Mouse (Mus musculus) cerebellum, adult 11 months (tissue): ENCODE measurements around the gene Pdhb.

Experiments
- DNase-seq: peaks from one replicate; pipeline ENCODE4 v3.0.0; 2022

Gene Pdhb

DNA sequence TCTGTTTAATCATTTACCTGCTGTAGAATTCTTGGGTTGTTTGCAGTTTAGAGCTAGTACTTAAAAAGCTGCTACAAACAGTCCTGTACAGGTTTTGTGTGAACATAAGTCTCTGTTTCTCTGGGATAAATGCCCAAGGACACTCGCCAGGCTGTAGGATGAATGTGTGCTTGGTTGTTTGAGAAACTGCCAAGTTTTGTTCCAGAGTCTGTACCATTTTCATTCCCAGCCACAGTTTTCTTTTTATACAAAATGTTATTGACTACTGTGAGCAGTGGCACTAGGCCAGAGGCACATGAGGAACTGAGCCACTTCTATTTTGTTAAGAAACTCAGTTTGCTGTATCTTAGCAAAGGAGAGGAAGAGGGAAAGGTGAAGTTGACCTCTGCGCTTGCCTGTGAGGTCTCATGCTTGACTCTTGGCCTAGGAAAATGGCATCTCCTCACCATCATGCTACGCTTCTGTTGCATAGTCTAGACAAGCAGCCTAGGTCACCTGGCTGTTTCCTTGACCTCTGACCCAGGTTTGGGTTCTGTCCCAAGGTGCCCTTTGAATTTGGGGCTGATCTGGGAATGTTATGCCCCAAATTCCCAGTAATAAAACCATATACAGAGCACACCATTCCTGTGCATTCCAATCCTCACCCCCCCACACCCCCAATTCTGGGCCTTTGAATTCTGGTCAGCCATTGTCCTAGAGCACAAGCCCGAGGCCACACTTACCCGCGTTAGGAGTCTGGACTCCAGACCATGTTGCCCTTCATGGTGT lies 13.6 kb upstream of the Pdhb start:
- no peak for DNase-seq

- DNase-seq: no peak
These were observed 10.5 kb upstream of the Pdhb start for GRCm38 (mm10) chr14:8183330-8183729.

DNA sequence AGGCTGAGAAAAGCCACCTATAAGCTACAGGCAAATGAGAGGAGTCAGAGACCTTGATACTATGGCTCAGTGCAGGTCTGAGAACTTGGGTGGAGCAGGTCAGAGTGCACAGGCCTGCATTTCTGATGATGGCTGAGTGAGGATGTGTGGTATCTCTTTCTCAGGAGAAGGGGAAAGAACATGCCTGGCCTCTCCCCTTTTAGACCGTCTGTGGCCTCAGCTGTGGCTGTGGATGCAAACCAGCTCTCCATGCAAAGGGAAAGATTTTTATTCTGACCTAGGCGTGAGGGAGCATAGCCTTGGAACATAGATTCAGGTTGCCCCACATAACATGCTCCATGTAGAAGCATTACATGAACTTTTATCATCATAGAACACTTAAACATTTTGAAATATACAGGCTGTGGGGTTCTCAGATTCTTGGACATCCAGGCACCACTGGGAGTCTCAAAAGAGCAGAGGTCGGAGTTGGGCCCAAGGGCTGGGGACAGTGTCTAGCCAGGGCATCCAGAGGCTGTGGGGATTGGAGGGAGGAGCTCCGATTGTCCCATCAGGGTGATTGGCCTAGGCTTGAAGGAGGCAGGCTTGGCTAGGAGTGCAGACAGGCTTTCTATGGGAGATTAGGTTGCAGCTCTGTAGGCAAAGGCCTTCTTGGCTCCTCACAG lies 7.7 kb upstream of the Pdhb start:
- no peak for DNase-seq

DNA sequence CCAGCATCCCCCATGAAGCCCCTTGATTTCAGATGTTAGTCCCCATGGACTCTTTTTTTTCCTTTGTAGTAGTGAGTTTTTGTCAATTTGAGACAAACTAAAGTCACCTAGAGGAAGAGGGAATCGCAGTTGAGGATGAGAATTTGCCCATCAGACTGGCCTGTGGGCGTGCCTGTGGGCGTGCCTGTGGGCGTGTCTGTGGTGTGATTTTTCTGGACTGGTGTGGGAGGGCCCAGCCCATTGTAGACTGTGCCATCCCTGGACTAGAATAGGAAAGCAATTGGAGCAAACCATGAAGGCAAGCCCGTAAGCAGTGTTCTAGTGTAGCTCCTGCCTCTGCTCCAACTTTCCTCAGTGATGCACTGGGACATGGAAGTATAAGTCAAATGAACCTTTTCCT lies 3.4 kb upstream of the Pdhb start:
- DNase-seq: no peak

DNA sequence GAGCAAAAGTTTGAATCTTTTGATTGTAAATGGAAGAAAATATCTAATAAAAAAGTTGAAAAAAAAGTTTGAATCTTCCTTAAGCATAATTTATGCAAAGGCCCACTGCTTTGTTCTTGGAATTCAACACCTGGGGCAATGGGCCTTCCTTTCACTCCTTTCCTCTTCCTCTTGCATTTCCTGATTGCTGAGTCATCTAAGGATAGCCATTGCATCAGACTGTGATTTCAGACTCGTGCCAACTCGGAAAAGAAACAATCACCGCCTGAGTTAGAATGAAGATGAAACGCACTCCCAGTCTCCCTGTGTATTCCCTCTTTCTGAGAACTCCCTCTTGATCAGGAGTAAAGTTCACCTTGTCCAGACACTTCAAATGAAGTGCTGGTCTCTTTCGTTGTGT lies 1.8 kb upstream of the Pdhb start:
- DNase-seq: no peak

GRCm38 (mm10) chr14:8173542-8174250 lies 871 bp upstream of the Pdhb start:
- peak; percentile 30 for DNase-seq

- DNase-seq: no peak
These were observed 8.4 kb downstream of the Pdhb start for GRCm38 (mm10) chr14:8164463-8164862.

GRCm38 (mm10) chr14:8161777-8162176 lies 11.0 kb downstream of the Pdhb start:
- DNase-seq: no peak

- no peak for DNase-seq
These were observed 13.7 kb downstream of the Pdhb start for GRCm38 (mm10) chr14:8159141-8159540.

- no peak for DNase-seq
These were observed 14.1 kb downstream of the Pdhb start for GRCm38 (mm10) chr14:8158721-8159120.

GRCm38 (mm10) chr14:8156947-8157346 lies 15.9 kb downstream of the Pdhb start:
- no peak for DNase-seq

GRCm38 (mm10) chr14:8154072-8154471 lies 18.8 kb downstream of the Pdhb start:
- DNase-seq: no peak

- no peak for DNase-seq
These were observed 21.1 kb downstream of the Pdhb start for GRCm38 (mm10) chr14:8151757-8152156.

DNA sequence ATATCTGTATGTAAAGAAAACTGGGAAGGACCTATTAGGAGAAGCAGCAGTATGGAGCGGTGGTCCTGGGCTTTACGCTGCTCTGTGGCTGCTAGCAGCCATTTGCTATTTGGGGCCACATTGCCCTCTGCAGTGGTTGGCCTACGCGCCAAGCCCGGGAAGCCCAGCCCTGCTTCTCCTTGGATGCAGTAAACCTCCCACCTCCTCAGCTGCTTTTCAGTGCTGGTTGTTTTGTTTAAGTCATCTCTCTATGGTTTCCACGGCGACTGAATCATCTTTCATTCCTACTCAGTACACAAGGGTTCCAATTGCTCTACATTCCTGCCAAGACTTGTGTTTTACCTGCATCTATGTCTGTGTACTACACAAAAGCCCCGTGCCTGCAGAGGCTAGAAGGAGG lies 24.0 kb downstream of the Pdhb start:
- no peak for DNase-seq

GRCm38 (mm10) chr14:8146611-8147223 lies 26.1 kb downstream of the Pdhb start:
- DNase-seq: no peak

DNA sequence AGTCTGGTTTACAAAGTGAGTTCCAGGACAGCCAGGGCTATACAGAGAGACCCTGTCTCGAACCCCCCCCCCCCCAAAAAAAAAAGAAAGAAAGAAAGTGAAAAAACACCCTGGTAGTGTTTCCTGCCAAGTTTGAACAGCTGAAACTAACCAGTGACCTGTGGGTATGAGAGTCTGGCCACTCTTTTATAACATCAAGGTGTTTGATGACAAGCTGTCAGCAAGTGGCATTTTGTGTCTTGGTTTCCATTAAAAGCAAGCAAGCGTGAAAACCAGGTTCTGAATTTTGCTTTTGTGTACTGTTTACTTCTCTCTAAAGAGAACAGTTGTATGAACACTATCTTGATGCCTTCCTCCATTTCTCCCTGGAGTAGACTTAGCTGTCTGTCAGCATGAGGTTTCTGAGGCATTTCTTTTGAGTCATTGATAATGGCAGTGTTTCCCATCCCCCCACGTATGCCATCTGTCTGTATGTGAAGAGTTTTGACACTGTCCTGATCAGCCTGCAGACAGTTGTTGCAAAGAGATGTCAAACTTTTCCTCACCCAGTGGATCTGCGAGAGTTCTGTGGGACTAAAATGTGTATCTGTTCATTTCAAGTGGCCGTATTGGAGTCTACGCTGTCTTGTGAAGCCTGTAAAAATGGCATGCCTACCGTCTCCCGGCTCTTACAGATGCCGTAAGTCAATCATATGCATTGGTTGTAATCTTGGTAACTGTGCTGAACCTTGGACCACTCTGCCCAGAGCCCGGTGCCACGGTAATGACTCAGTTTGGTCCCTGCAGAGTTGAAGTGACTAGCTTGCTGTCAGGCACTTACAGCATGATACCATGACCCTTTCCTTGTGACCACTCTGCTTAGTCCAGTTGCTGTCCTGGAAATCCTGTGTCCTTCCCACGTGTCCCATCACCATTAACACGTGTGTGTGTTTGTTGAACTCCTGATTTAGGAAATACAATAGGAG lies 26.9 kb downstream of the Pdhb start:
- no peak for DNase-seq

GRCm38 (mm10) chr14:8141131-8141530 lies 31.7 kb downstream of the Pdhb start:
- no peak for DNase-seq

DNA sequence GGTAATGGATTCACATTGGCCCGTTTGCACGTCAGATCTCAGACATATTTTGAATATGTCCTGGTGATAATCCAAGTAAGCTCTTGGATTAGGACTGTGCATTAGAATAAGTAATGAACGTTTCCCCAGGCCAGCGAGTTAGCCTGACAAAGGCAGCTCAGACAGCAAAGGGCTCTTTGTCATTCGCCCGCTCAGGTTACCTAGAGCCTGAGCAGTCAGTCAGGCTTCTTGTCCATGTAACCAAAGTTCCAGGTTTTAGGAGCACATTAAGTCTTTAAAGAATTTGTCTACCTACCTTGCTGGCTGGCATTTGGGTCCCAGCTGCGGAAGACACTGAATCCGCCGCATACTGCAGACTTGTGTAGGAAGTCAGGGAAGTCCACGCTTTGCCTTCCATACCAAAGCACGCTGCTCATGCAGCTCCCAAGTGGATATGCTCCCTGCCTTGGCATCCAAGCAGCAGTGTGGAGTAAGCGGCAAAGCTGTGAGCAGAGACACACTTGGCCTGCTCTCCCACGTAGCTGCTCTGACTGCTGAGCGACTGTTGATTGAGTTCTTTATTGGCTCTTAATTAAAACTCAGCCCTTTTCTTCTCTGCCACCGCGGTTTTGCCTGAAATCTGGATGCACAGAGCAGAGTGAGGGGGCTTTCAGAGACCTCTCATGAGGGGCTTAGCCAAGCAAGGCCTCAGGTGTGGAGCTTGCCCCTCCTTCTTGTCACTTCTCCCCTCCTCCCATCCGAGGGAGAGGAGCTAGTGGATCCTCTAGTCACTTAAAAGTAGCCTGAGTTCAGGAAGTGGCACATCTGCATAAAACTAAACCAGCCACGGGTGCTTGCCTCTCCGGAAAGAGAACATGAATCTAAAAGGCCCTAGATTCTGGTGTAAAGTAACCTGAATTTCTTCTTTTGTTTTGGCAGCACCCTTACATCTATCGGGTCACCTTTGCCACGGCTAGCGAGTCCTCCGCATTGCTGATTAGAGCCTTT lies 32.8 kb downstream of the Pdhb start:
- DNase-seq: no peak

GRCm38 (mm10) chr14:8135130-8135529 lies 37.7 kb downstream of the Pdhb start:
- peak; percentile 28 for DNase-seq

DNA sequence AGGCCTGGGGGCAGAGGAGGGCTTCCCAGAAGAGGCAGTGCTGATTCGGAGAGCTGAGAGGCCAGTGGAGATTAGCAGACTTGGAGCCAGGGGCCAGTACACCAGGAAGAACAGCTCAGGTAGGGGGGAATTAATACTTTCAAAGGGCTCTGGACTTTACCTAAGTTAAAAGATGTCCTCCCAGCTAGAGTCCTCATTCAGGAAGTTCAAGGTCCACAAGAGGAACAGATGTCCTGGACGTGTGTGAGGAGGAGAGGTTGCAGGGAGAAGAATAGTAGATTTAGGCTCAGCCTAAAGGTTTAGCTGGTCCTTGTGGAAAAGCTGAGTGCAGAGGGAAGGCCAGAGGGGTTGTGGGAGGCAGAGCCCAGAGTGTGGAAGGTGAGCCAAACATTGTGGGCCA lies 38.6 kb downstream of the Pdhb start:
- no peak for DNase-seq

- DNase-seq: no peak
These were observed 40.0 kb downstream of the Pdhb start for GRCm38 (mm10) chr14:8132789-8133188.
